Mouse (Mus musculus): ENCODE data around the gene Slc35f1.

GRCm38 (mm10) chr10:52704101-52705051 is 14.0 kb downstream of the Slc35f1 start:
- TF ChIP-seq POLR2A (IDR thresholded peaks at IDR 0.05; ENCODE audit: low read depth, low read length) (no peak), CTCF (conservative IDR thresholded peaks at IDR 0.05; ENCODE audit: insufficient read depth, insufficient read length, low read depth, low read length) (no peak)
